Mouse (Mus musculus): ENCODE results near the gene Casc4. TPM values are rescaled to one million over a fixed set of nuclear protein-coding genes. Genes with fewer than 3 reads are reported as not detected.

Gene Casc4
- polyA plus RNA-seq (2014; fragmentation: Illumina TruSeq; extraction: RNeasy Lipid Tissue Mini Kit (QIAGEN cat#74804)), result 464 TPM

DNA sequence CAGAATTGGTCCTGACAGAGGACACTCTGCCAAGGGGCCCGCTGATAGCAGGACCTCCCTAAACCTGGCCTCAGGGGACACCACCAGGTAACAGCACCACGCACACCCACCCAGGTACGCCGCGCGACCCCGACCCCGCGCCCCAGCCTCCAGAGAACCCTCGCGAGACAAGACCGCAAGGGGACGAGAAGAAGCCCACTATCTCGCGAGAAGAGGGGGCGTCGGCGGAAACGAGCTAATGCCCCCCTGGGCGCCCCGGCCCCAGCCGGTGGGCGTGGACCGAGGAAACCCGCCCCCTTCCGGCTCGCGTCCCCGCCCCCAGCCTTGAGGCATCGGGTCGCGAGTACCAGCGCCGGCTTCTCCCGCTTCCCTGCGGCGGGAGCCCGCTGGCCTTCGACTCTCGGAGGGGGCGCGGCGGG, at the start of gene Casc4:
Casc4 (plus strand) TSS at position 339 of the 419 bp plus-strand sequence.

DNA sequence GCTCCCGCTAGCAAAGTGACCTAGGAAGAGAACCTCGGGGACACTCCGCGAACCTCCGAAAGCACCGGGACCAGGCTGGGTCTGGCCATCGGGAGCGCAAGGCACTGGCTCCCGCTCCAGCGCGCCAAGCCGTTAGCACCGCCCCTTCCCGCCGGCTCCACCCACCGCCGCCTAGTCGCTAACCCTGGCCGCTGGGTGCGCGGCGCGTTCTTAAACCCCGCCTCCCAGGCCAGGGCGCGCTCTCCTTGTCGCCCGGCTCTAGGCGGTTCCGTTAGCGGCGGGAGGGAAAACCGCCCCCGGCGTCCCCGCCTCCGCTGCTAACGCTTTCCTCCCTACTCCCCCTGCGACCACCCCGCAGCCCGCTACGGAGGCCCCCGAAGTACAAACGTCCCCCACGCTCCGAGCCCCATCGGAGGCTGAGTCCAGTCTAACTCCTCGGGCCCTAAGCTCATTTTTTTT, 89.0 kb downstream of the Casc4 start, which contains the start of the genes Ctdspl2 and Mageb3:
Ctdspl2 (plus strand) TSS at position 237 of the 459 bp plus-strand sequence.
Mageb3 (minus strand) TSS at position 328 of the 459 bp plus-strand sequence.

Other genes with a start within 250 kb of the Casc4 start
- 82.6 TPM for gene Frmd5, start 59.9 kb upstream of the Casc4 start, polyA plus RNA-seq (2014; fragmentation: Illumina TruSeq; extraction: RNeasy Lipid Tissue Mini Kit (QIAGEN cat#74804))
- 137 TPM for gene Ctdspl2, start 89.0 kb downstream of the Casc4 start, polyA plus RNA-seq (2014; fragmentation: Illumina TruSeq; extraction: RNeasy Lipid Tissue Mini Kit (QIAGEN cat#74804))
- not detected for gene Mageb3, start 89.1 kb downstream of the Casc4 start, polyA plus RNA-seq (2014; fragmentation: Illumina TruSeq; extraction: RNeasy Lipid Tissue Mini Kit (QIAGEN cat#74804))
- gene Eif3j1, start 161.6 kb downstream of the Casc4 start, polyA plus RNA-seq (2014; fragmentation: Illumina TruSeq; extraction: RNeasy Lipid Tissue Mini Kit (QIAGEN cat#74804)), result 114 TPM

All from ovary, adult 10 weeks (tissue).